Mouse (Mus musculus): Measurements from ENCODE around the gene Ebi3. TPM values are rescaled to one million over a fixed set of nuclear protein-coding genes. Genes with fewer than 3 reads are reported as not detected.

Ebi3 gene
- polyA plus RNA-seq, 1 experiment from 2014 or later, result 2.2 TPM

DNA sequence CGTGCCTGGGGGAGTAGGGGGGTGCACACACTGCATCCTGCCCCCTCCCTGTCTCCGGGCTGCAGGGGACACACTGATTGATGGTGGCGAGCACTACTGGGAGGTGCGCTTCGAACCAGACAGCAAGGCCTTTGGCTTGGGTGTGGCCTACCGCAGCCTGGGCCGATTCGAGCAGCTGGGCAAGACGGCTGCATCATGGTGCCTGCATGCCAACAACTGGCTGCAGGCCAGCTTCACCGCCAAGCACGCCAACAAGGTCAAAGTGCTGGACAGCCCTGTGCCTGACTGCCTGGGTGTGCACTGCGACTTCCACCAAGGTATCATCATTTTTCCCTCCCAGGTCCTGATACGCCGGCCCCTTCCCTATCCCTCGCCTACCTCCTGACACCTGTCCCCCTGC lies 43.6 kb downstream of the Ebi3 start:
- no peaks in the 10 kb centered on the region; the same call in 1 of the 2 replicates for H3K4me1 ChIP-seq (ENCODE audit: control insufficient read depth, insufficient read depth, low read length)
- H3K4me3 ChIP-seq (ENCODE audit: low read depth, low read length), result no peak overlapping the region
- ATAC-seq (replicated peaks; ENCODE audit: insufficient number of reproducible peaks, low FRiP score, low TSS enrichment, low read depth) (no peak), DNase-seq (ENCODE audit: low spot score) (no peak)
- 91% methylated on average over 15 of the region's 15 CpGs for WGBS
- H3K4me2 ChIP-seq (ENCODE audit: low read depth, low read length), result no peak overlapping the region
- peaks cover 3% of the 10 kb centered on the region for H3K27me3 ChIP-seq (ENCODE audit: control insufficient read depth, insufficient read depth, low read length)
- H3K9me3 ChIP-seq (replicated peaks; ENCODE audit: control insufficient read depth, low read length), result no peaks in the 10 kb centered on the region
- no peak overlapping the region for H3K27ac ChIP-seq (replicated peaks; ENCODE audit: low read depth, low read length)
- H3K36me3 ChIP-seq (replicated peaks; ENCODE audit: control insufficient read depth, insufficient read depth, low read depth, low read length), result peaks cover 3% of the 10 kb centered on the region; the same call in 1 of the 2 replicates
- no peak overlapping the region for H3K9ac ChIP-seq (replicated peaks; ENCODE audit: low read length)

DNA sequence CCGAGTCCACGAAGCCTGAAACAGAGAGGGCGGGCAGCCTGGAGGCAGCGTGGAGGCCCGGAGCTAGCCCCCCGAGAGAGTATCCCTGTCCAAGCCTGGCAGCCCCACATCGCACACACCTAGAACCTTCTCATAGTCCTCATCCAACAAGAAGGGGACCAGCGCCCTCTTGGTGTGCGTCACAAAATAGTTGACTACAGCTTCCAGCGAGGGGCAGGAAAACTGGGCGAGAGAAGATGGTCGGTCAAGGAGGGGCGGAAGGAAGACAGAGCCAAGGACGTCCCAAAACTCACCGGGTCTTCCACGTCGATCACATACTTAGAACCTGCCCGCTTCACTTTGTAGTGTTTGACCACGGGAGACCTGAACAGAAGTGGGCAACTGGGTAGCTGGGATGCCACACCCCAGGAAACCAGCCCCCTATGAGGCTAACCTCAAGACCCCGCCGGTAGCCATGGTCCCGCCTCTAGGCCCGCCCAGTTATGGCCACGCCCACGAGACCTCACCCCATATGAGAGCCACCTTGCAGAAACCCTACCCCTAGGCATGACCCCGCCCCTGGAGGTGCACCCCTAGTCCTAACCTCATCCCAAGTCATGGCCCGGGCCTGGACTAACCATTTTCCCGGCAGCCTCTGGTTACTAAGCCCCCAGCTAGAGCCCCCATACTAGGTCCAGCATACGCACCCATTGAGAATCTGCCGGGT lies 47.5 kb downstream of the Ebi3 start:
- no peak overlapping the region for H3K27ac ChIP-seq (replicated peaks; ENCODE audit: low read depth, low read length)
- 7% methylated on average over 30 of the region's 30 CpGs for WGBS
- peak overlapping the region; percentile 3 for H3K4me2 ChIP-seq (ENCODE audit: low read depth, low read length)

DNA sequence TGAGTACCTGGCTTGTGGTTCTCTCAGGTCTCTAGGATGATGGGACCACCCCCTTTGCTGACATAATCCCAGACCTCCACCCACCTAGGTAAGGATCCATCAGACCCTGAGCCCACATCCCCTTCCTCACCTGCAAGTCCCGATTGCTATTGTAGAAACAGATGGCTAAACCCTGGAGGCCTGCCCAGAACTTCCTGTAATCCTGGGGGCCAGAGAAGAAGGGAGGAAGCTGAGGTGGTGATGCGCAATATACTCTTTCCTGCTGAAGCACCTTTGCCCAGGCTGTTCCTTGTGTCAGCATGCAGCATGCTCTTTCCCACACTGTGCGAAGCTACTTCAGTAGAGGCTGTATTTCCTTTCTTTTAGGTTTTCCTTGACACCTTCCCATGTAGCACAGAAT lies 50.6 kb downstream of the Ebi3 start:
- Histone ChIP-seq H3K9me3 (replicated peaks; ENCODE audit: control insufficient read depth, low read length) (no peaks in the 10 kb centered on the region), H3K4me2 (ENCODE audit: low read depth, low read length) (no peak overlapping the region), H3K27me3 (ENCODE audit: control insufficient read depth, insufficient read depth, low read length) (peaks cover 3% of the 10 kb centered on the region), H3K4me1 (ENCODE audit: control insufficient read depth, insufficient read depth, low read length) (no peaks in the 10 kb centered on the region; the same call in 1 of the 2 replicates), H3K4me3 (ENCODE audit: low read depth, low read length) (no peak overlapping the region), H3K9ac (replicated peaks; ENCODE audit: low read length) (no peak overlapping the region), H3K27ac (replicated peaks; ENCODE audit: low read depth, low read length) (no peak overlapping the region), H3K36me3 (replicated peaks; ENCODE audit: control insufficient read depth, insufficient read depth, low read depth, low read length) (no peaks in the 10 kb centered on the region)
- ATAC-seq (replicated peaks; ENCODE audit: insufficient number of reproducible peaks, low FRiP score, low TSS enrichment, low read depth) (no peak), DNase-seq (ENCODE audit: low spot score) (no peak)
- 84% methylated on average over 3 of the region's 3 CpGs for WGBS

More for the DNA sequence above, 47.5 kb downstream of the Ebi3 start:
- H3K4me1 ChIP-seq (ENCODE audit: control insufficient read depth, insufficient read depth, low read length), result no peaks in the 10 kb centered on the region; the same call in 1 of the 2 replicates
- H3K9ac ChIP-seq (replicated peaks; ENCODE audit: low read length), result no peak overlapping the region; the same call in 1 of the 2 replicates
- H3K27me3 ChIP-seq (ENCODE audit: control insufficient read depth, insufficient read depth, low read length), result peaks cover 3% of the 10 kb centered on the region
- H3K9me3 ChIP-seq (replicated peaks; ENCODE audit: control insufficient read depth, low read length), result no peaks in the 10 kb centered on the region
- H3K4me3 ChIP-seq (ENCODE audit: low read depth, low read length), result peak overlapping the region; percentile 18; the same call in 1 of the 2 replicates
- H3K36me3 ChIP-seq (replicated peaks; ENCODE audit: control insufficient read depth, insufficient read depth, low read depth, low read length), result no peaks in the 10 kb centered on the region
- DNase-seq (ENCODE audit: low spot score) (peak; percentile 37), ATAC-seq (replicated peaks; ENCODE audit: insufficient number of reproducible peaks, low FRiP score, low TSS enrichment, low read depth) (peak; percentile 25)

DNA sequence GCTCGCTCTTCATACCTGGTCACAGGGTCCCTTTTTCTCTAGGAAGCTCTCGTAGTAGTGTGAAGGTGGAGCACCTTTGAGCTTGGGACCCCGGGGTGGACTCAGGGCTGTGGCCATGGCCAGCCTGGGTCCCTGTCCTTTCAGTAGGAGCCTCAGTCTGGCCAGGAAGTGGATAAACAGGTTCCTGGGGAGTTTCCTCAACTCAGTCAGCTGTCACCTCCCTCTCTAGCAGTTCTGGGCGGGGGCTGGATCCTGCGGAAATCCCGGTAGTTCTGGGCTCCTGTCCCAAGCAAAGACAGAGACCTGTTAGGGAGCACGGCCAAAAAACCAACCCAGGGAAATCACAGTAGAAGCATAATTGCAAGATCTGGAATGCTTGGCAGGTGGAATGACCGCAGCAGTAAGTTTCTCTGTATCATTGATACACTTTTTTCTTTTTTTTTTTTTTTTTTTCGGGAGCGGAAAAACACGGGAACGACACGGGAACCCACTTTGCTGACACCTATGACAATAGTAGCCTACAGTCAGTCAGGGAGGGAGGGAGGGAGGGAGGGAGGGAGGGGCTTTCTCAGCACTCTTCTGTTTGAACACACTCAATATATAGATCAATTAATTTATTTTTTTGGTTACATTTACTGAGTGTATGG lies 53.1 kb downstream of the Ebi3 start, which contains the start of the genes Stap2 and Mpnd:
Gene Stap2, minus strand, starts transcription at position 170 of the 647 bp plus-strand sequence.
Gene Mpnd, plus strand, starts transcription at position 297 of the 647 bp plus-strand sequence.
- H3K9ac ChIP-seq (replicated peaks; ENCODE audit: low read length), result no peak within 1 kb of the TSS
- no peaks in the 10 kb centered on the region for H3K36me3 ChIP-seq (replicated peaks; ENCODE audit: control insufficient read depth, insufficient read depth, low read depth, low read length)
- H3K9me3 ChIP-seq (replicated peaks; ENCODE audit: control insufficient read depth, low read length), result no peaks in the 10 kb centered on the region
- no peak for ATAC-seq (replicated peaks; ENCODE audit: insufficient number of reproducible peaks, low FRiP score, low TSS enrichment, low read depth)
- peak; percentile 93 for DNase-seq (ENCODE audit: low spot score)
- no peak within 1 kb of the TSS for H3K4me2 ChIP-seq (ENCODE audit: low read depth, low read length)
- no peaks in the 10 kb centered on the region; the same call in 1 of the 2 replicates for H3K27me3 ChIP-seq (ENCODE audit: control insufficient read depth, insufficient read depth, low read length)
- WGBS, result 38% methylated on average over 13 of the region's 13 CpGs
- H3K27ac ChIP-seq (replicated peaks; ENCODE audit: low read depth, low read length), result no peak within 1 kb of the TSS
- no peak within 1 kb of the TSS for H3K4me3 ChIP-seq (ENCODE audit: low read depth, low read length)
- H3K4me1 ChIP-seq (ENCODE audit: control insufficient read depth, insufficient read depth, low read length), result no peaks in the 10 kb centered on the region; the same call in 1 of the 2 replicates

Other genes starting within 250 kb of the Ebi3 start
- 6.2 and 8.2 TPM in 2 replicates for gene Pot1b, start 240.0 kb upstream of the Ebi3 start, polyA plus RNA-seq (2014; fragmentation: Nextera tagmentation; extraction: Ambion mirVana)
- 0.13 TPM in 1 of 2 replicates, not detected in the other for gene Adgre4, start 202.7 kb upstream of the Ebi3 start, polyA plus RNA-seq (2014; fragmentation: Nextera tagmentation; extraction: Ambion mirVana)
- 9.5 and 10.4 TPM in 2 replicates for gene Zfp119a, start 73.7 kb upstream of the Ebi3 start, polyA plus RNA-seq (2014; fragmentation: Nextera tagmentation; extraction: Ambion mirVana)
- gene Zfp959, start 60.5 kb upstream of the Ebi3 start, polyA plus RNA-seq (2014; fragmentation: Nextera tagmentation; extraction: Ambion mirVana), result 13.5 and 13.6 TPM in 2 replicates
- gene Zfp119b, start 3.1 kb upstream of the Ebi3 start, polyA plus RNA-seq (2014; fragmentation: Nextera tagmentation; extraction: Ambion mirVana), result 6.2 and 6.9 TPM in 2 replicates
- gene Yju2, start 6.5 kb downstream of the Ebi3 start, polyA plus RNA-seq (2014; fragmentation: Nextera tagmentation; extraction: Ambion mirVana), result 18.5 and 18.9 TPM in 2 replicates
- 32.9 and 37.4 TPM in 2 replicates for gene Shd, start 17.8 kb downstream of the Ebi3 start, polyA plus RNA-seq (2014; fragmentation: Nextera tagmentation; extraction: Ambion mirVana)
- gene Fsd1, start 33.9 kb downstream of the Ebi3 start, polyA plus RNA-seq (2014; fragmentation: Nextera tagmentation; extraction: Ambion mirVana), result 36.6 and 43.0 TPM in 2 replicates
- gene Stap2, start 52.9 kb downstream of the Ebi3 start, polyA plus RNA-seq (2014; fragmentation: Nextera tagmentation; extraction: Ambion mirVana), result 6.1 and 6.6 TPM in 2 replicates
- gene Mpnd, start 53.1 kb downstream of the Ebi3 start, polyA plus RNA-seq (2014; fragmentation: Nextera tagmentation; extraction: Ambion mirVana), result 135 and 142 TPM in 2 replicates
- gene Sh3gl1, start 84.0 kb downstream of the Ebi3 start, polyA plus RNA-seq (2014; fragmentation: Nextera tagmentation; extraction: Ambion mirVana), result 119 and 132 TPM in 2 replicates
- 24.5 and 26.6 TPM in 2 replicates for gene Chaf1a, start 87.8 kb downstream of the Ebi3 start, polyA plus RNA-seq (2014; fragmentation: Nextera tagmentation; extraction: Ambion mirVana)
- gene Ubxn6, start 122.4 kb downstream of the Ebi3 start, polyA plus RNA-seq (2014; fragmentation: Nextera tagmentation; extraction: Ambion mirVana), result 40.9 and 43.1 TPM in 2 replicates
- gene Hdgfl2, start 127.0 kb downstream of the Ebi3 start, polyA plus RNA-seq (2014; fragmentation: Nextera tagmentation; extraction: Ambion mirVana), result 101 and 106 TPM in 2 replicates
- 0.08 TPM in 1 of 2 replicates, not detected in the other for gene Plin4, start 157.2 kb downstream of the Ebi3 start, polyA plus RNA-seq (2014; fragmentation: Nextera tagmentation; extraction: Ambion mirVana)
- 0.10 and 0.31 TPM in 2 replicates for gene Plin5, start 165.0 kb downstream of the Ebi3 start, polyA plus RNA-seq (2014; fragmentation: Nextera tagmentation; extraction: Ambion mirVana)
- gene Lrg1, start 169.4 kb downstream of the Ebi3 start, polyA plus RNA-seq (2014; fragmentation: Nextera tagmentation; extraction: Ambion mirVana), result not detected in 2 replicates
- gene Sema6b, start 187.7 kb downstream of the Ebi3 start, polyA plus RNA-seq (2014; fragmentation: Nextera tagmentation; extraction: Ambion mirVana), result 1.1 and 1.6 TPM in 2 replicates
- 12.1 and 12.7 TPM in 2 replicates for gene Tnfaip8l1, start 209.8 kb downstream of the Ebi3 start, polyA plus RNA-seq (2014; fragmentation: Nextera tagmentation; extraction: Ambion mirVana)
- gene Mydgf, start 231.3 kb downstream of the Ebi3 start, polyA plus RNA-seq (2014; fragmentation: Nextera tagmentation; extraction: Ambion mirVana), result 48.5 and 60.5 TPM in 2 replicates